Comparison of ENCODE assay signal across 11 mouse cellular contexts in the genomic region with DNA sequence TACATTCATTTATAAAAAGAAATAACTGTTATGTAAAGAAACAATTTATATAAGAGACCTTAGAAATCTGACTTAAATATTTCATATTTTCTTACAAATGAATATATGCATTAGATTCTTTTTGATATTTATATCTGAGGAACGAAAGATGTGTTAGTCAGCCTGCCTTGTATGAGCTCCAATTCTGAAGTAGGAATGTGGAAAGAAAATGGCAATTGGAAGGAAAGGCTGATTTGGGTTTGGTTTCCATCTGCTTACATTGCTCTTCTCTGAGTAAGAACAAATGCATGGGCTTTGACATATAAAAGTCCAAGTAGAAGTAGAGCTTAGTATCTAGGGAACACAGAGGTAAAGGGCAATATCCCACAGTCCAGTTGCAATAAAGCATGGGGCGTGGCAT.
"Had no signal": no experiment of that assay in that cellular context is flagged by ENCODE, and none has a peak within 500 bp of the region (broad histone marks: within the 10 kb centered on the region; RNA-seq: fewer than 3 reads in every experiment).

No protein-coding gene starts in this region.

- ATAC-seq: intestine, postnatal 0 days; liver, postnatal 0 days; lung, postnatal 0 days; midbrain, embryonic 15.5 days had no signal

- DNase-seq: kidney, adult 2 months; kidney, postnatal 25 days; left cerebral cortex, postnatal 4 days; liver, postnatal 0 days; lung, embryonic 14.5 days; spleen, adult 18-20 months; thymus, adult 18-20 months; thymus, postnatal 4 days had no signal
